Mouse (Mus musculus): ENCODE measurements around the gene BC024978.

- no peak for TF ChIP-seq CTCF (IDR thresholded peaks at IDR 0.05; ENCODE audit: insufficient read depth, low read depth, low read length)
- no peak for TF ChIP-seq POLR2A (IDR thresholded peaks at IDR 0.05; ENCODE audit: insufficient read depth, low read depth, low read length)
Observed at GRCm38 (mm10) chr7:27156005-27156404, 39.6 kb upstream of the BC024978 start.
